In the genomic region with DNA sequence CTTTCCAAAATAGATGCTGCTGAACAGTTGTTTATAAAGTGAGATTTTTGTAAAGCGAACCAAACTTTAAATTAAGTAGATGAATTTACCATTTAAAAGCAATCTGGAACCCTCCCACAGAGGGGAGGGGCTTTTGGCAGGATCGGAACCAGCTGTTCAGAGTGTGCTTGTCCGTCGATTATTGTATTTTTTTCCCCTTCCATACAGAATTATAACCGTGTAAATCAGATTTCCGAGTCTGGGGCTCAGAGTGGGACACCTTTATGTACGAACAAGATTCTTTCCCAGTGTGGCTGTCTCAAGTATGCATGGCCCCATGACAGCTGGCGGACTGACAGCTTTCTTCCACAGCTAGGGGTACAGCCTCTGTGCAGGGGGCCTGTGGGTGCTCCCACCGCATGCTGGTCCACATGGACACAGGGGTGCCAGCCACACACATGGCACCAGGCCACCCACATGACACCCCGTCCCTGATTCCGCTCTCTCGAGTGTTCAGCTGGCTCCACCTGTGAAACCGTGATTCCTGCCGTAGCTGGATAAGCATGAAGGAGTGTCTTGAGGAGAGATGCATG, we compare ENCODE assay signal across 10 mouse cellular contexts. TPM values are rescaled to one million over a fixed set of nuclear protein-coding genes. Genes with fewer than 3 reads are reported as not detected.
DNase-seq lines count a peak whose midpoint lies in the region; ATAC-seq and TF ChIP-seq lines count a peak whose summit lies in the region.
"Had no signal": no experiment of that assay in that cellular context is flagged by ENCODE, and none has a peak within 500 bp of the region (broad histone marks: within the 10 kb centered on the region; RNA-seq: fewer than 3 reads in every experiment).

No protein-coding gene starts in this region.

- no peak for TF ChIP-seq CTCF in heart, postnatal 0 days (IDR thresholded peaks at IDR 0.05; ENCODE audit: low read depth)
- TF ChIP-seq CTCF in lung, postnatal 0 days (IDR thresholded peaks at IDR 0.05): no peak

- H3K27me3 ChIP-seq in heart, postnatal 0 days (ENCODE audit: control insufficient read depth, insufficient read depth, low read length): no peaks in the 10 kb centered on the region
- H3K27me3 ChIP-seq in lung, postnatal 0 days (replicated peaks; ENCODE audit: insufficient read depth, low read length): no peaks in the 10 kb centered on the region
- peaks cover 14% of the 10 kb centered on the region for H3K27me3 ChIP-seq in myocyte (ENCODE audit: control insufficient read depth, insufficient read depth, insufficient read length)

- TF ChIP-seq EP300 in heart, postnatal 0 days (IDR thresholded peaks at IDR 0.05; ENCODE audit: low read depth): no peak
- no peak for TF ChIP-seq EP300 in lung, postnatal 0 days (IDR thresholded peaks at IDR 0.05)

- no peak overlapping the region for H3K4me2 ChIP-seq in heart, postnatal 0 days (ENCODE audit: low read depth, low read length)
- H3K4me2 ChIP-seq in lung, postnatal 0 days (replicated peaks; ENCODE audit: low read depth, low read length): no peak overlapping the region
- H3K4me2 ChIP-seq in myocyte (ENCODE audit: low read depth): peak overlapping the region; percentile 12

- H3K9ac ChIP-seq in heart, postnatal 0 days (replicated peaks; ENCODE audit: low read depth, low read length): no peak overlapping the region
- no peak overlapping the region for H3K9ac ChIP-seq in lung, postnatal 0 days (replicated peaks; ENCODE audit: low read depth)

- no peak overlapping the region for H3ac ChIP-seq in myocyte (ENCODE audit: control insufficient read depth, insufficient read length)

- no peak overlapping the region for H3K4me3 ChIP-seq in heart, postnatal 0 days (ENCODE audit: low read depth, low read length)
- H3K4me3 ChIP-seq in lung, postnatal 0 days (ENCODE audit: low read depth, low read length): no peak overlapping the region
- no peak overlapping the region for H3K4me3 ChIP-seq in myocyte
- H3K4me3 ChIP-seq: left cerebral cortex, adult 2 months had no signal

- peaks cover 17% of the 10 kb centered on the region for H3K4me1 ChIP-seq in heart, postnatal 0 days (ENCODE audit: control insufficient read depth, insufficient read depth)
- H3K4me1 ChIP-seq in lung, postnatal 0 days (ENCODE audit: insufficient read depth, low read depth, low read length): 0 out of 2 replicates have a peak, but pooled peaks cover 2% of the 10 kb centered on the region

- intact Hi-C loops in heart, postnatal 25 days (cut with DNase I): no loop called here
- intact Hi-C loops in heart, postnatal 14 days (cut with DNase I): no loop called here

- H3K27ac ChIP-seq in heart, postnatal 0 days (ENCODE audit: low read depth): 0 out of 2 replicates have a peak overlapping the region, but pooled peaks have one; percentile 15
- H3K27ac ChIP-seq in lung, postnatal 0 days (ENCODE audit: low read length): peak overlapping the region; percentile 64
- H3K27ac ChIP-seq: left cerebral cortex, adult 2 months had no signal

- no peak for TF ChIP-seq POLR2A in myocyte (IDR thresholded peaks at IDR 0.05; ENCODE audit: insufficient read length, low read depth)

- no peak; the same call in 1 of the 2 replicates for ATAC-seq in heart, postnatal 0 days (ENCODE audit: insufficient read depth, low read depth)
- ATAC-seq in lung, postnatal 0 days: no peak
- ATAC-seq: hindbrain, embryonic 16.5 days had no signal

- H3K36me3 ChIP-seq in heart, postnatal 0 days (replicated peaks; ENCODE audit: control insufficient read depth, insufficient read depth, low read length): no peaks in the 10 kb centered on the region
- H3K36me3 ChIP-seq in lung, postnatal 0 days (ENCODE audit: insufficient read depth, low read length): no peaks in the 10 kb centered on the region
- H3K36me3 ChIP-seq in myocyte (ENCODE audit: control insufficient read depth, insufficient read depth): no peaks in the 10 kb centered on the region

- H3K79me2 ChIP-seq in myocyte (ENCODE audit: control insufficient read depth, insufficient read depth): no peaks in the 10 kb centered on the region

- 79% methylated on average over 14 of the region's 14 CpGs for WGBS in heart, postnatal 0 days
- 60% methylated on average over 14 of the region's 14 CpGs for WGBS in lung, postnatal 0 days

- DNase-seq in heart, postnatal 0 days (ENCODE audit: low spot score): no peak
- DNase-seq in heart, postnatal 25 days (ENCODE audit: low spot score): no peak
- no peak for DNase-seq in lung, postnatal 0 days (ENCODE audit: low spot score)
- DNase-seq in lung, adult 18-20 months: no peak
- DNase-seq in heart, postnatal 14 days: peak; percentile 16 to 32
- DNase-seq in testis, postnatal 10 days (ENCODE audit: low spot score): no peak
- DNase-seq in spleen, postnatal 14 days (ENCODE audit: low spot score in 2 of 2): no peak

- H3K9me3 ChIP-seq in heart, postnatal 0 days (replicated peaks; ENCODE audit: control insufficient read depth, low read length): no peaks in the 10 kb centered on the region
- no peaks in the 10 kb centered on the region for H3K9me3 ChIP-seq in lung, postnatal 0 days (ENCODE audit: low read length)

TF ChIP-seq in myocyte, 11 proteins besides CTCF, POLR2A, EP300 and RAD21:
- TF ChIP-seq POLR2AphosphoS2 (IDR thresholded peaks at IDR 0.05; ENCODE audit: insufficient read length, low read depth) (no peak), E2F4 (IDR thresholded peaks at IDR 0.05; ENCODE audit: insufficient read depth) (no peak), MYOD1 (IDR thresholded peaks at IDR 0.05; ENCODE audit: control insufficient read depth in 1 of 3, insufficient read length in 2 of 3, low read depth in 2 of 3) (no peak), MYOG (IDR thresholded peaks at IDR 0.05; ENCODE audit: control insufficient read depth in 1 of 3, insufficient read depth in 1 of 3, insufficient read length in 2 of 3, low read depth in 2 of 3) (no peak), USF1 (IDR thresholded peaks at IDR 0.05; ENCODE audit: low read depth) (no peak), TCF12 (IDR thresholded peaks at IDR 0.05; ENCODE audit: insufficient read depth, poor library complexity, severe bottlenecking) (no peak), SRF (IDR thresholded peaks at IDR 0.05; ENCODE audit: control insufficient read depth, insufficient read length, low read depth) (no peak), CEBPB (IDR thresholded peaks at IDR 0.05; ENCODE audit: insufficient read depth, poor library complexity, severe bottlenecking) (no peak), TCF3 (IDR thresholded peaks at IDR 0.05; ENCODE audit: insufficient read length, low read depth) (no peak), REST (IDR thresholded peaks at IDR 0.05; ENCODE audit: insufficient read depth, insufficient read length) (no peak), MAX (IDR thresholded peaks at IDR 0.05; ENCODE audit: low read depth) (no peak)

RNA-seq across cellular contexts. Expression of a gene that starts 32.5 kb away (rescaled TPM):
- total RNA-seq in heart, postnatal 0 days (2014; rRNA removed; ENCODE audit: low replicate concordance): 6.5 and 9.0 TPM in 2 replicates
- 1.9 and 2.9 TPM in 2 replicates for polyA plus RNA-seq in heart, postnatal 0 days (2015; fragmentation: Nextera tagmentation; extraction: Ambion mirVana)
- 1 to 10 TPM; 1.5 to 2.7 TPM for total RNA-seq in heart, postnatal 25 days (2021)
- polyA plus RNA-seq in lung, postnatal 0 days (2015; fragmentation: Nextera tagmentation; extraction: Ambion mirVana): 14.1 and 14.5 TPM in 2 replicates
- total RNA-seq in heart, postnatal 14 days (2021): 10 to 100 TPM; 11.7 to 12.8 TPM
- polyA plus RNA-seq in myocyte (2012; fragmentation: generic; extraction: Trizol): 1.8 TPM

Comparison
In these comparisons a context has a peak if more than half of its experiments do, and no peak if none do; other contexts are left out.
1. DNase-seq: peak in heart, postnatal 14 days (2 of 2); none in heart, postnatal 0 days (single experiment), heart, postnatal 25 days (single experiment), lung, postnatal 0 days (single experiment), lung, adult 18-20 months (0 of 2), testis, postnatal 10 days (single experiment) and spleen, postnatal 14 days (0 of 2).